Mouse (Mus musculus) hindbrain, embryonic 11.5 days (tissue): Measurements from ENCODE around the gene Fam227b. TPM values are rescaled to one million over a fixed set of nuclear protein-coding genes. Genes with fewer than 3 reads are reported as not detected.

Source experiments
- ATAC-seq: fragments of 200-750 bp; cut with Nextera tagmentation; 2 replicates; pipeline ENCODE4 v1.8.0; 2017; ENCODE audit warnings: mild to moderate bottlenecking, moderate TSS enrichment, moderate library complexity; ENCODE audit not compliant: low FRiP score
- DNase-seq: peaks from one replicate; pipeline ENCODE4 v3.0.0-alpha.2; 2015; ENCODE audit warnings: low spot score
- H3K27ac ChIP-seq: fragments of 300-500 bp; sonication (generic); 2 replicates; pipeline ENCODE4 v1.5.1; 2014; ENCODE audit warnings: mild to moderate bottlenecking, low read depth, low read length
- H3K27me3 ChIP-seq: fragments of 300-500 bp; sonication (generic); 2 replicates; pipeline ENCODE4 v1.6.1; 2014; ENCODE audit warnings: mild to moderate bottlenecking, low read length, moderate library complexity, mixed read lengths; ENCODE audit not compliant: control insufficient read depth, insufficient read depth
- H3K36me3 ChIP-seq: fragments of 300-500 bp; sonication (generic); 2 replicates; pipeline ENCODE4 v1.6.1; 2014; ENCODE audit warnings: mild to moderate bottlenecking, low read length, moderate library complexity, mixed read lengths; ENCODE audit not compliant: control insufficient read depth, insufficient read depth
- H3K4me1 ChIP-seq: fragments of 300-500 bp; sonication (generic); replicated peaks from 2 replicates; pipeline ENCODE4 v1.6.1; 2014; ENCODE audit warnings: low read length, mixed read lengths; ENCODE audit not compliant: control insufficient read depth, insufficient read depth
- H3K4me2 ChIP-seq: fragments of 300-500 bp; sonication (generic); replicated peaks from 2 replicates; pipeline ENCODE4 v1.6.1; 2014; ENCODE audit warnings: mild to moderate bottlenecking, low read depth, low read length
- H3K4me3 ChIP-seq: fragments of 300-500 bp; sonication (generic); 2 replicates; pipeline ENCODE4 v1.5.1; 2014; ENCODE audit warnings: low read depth, low read length
- H3K9ac ChIP-seq: fragments of 300-500 bp; sonication (generic); 2 replicates; pipeline ENCODE4 v1.6.1; 2014; ENCODE audit warnings: low read depth, low read length
- H3K9me3 ChIP-seq: fragments of 300-500 bp; sonication (generic); 2 replicates; pipeline ENCODE4 v1.6.1; 2016; ENCODE audit warnings: low read length; ENCODE audit not compliant: control insufficient read depth
- WGBS: fragments of 180-500 bp; shearing (Covaris S2); extraction: QIAGEN DNeasy Blood & Tissue Kit; methylation state at CpG from one replicate; pipeline ENCODE4 v1.1.7; 2014; 5-methylcytosine and 5-hydroxymethylcytosine counted together
- polyA plus RNA-seq: library from polyadenylated mRNA; unstranded; fragments of >200 nt; fragmentation: Nextera tagmentation; extraction: Ambion mirVana; gene quantifications from 2 replicates; pipeline ENCODE4 v1.2.1, GENCODE M21; 2014

The Fam227b gene
- polyA plus RNA-seq, 1 experiment from 2014 or later, result not detected

GRCm38 (mm10) chr2:126034379-126035005 is 117.3 kb downstream of the Fam227b start, which contains the start of gene Fgf7:
Gene Fgf7, plus strand, starts transcription at chr2:126034658.
- Histone ChIP-seq H3K27ac (no peak within 1 kb of the TSS), H3K4me3 (no peak within 1 kb of the TSS), H3K9ac (no peak within 1 kb of the TSS), H3K4me2 (no peak within 1 kb of the TSS), H3K36me3 (no peaks in the 10 kb centered on the region), H3K9me3 (no peaks in the 10 kb centered on the region), H3K4me1 (no peaks in the 10 kb centered on the region), H3K27me3 (no peaks in the 10 kb centered on the region)
- no peak for ATAC-seq
- DNase-seq, result peak; percentile 25
- WGBS, result 67% methylated on average over 15 of the region's 15 CpGs

GRCm38 (mm10) chr2:126033114-126033972 is 118.5 kb downstream of the Fam227b start:
- H3K9me3 ChIP-seq, result no peaks in the 10 kb centered on the region
- H3K4me1 ChIP-seq, result no peaks in the 10 kb centered on the region
- WGBS, result 84% methylated on average over 8 of the region's 8 CpGs
- H3K9ac ChIP-seq, result no peak overlapping the region
- no peak overlapping the region for H3K4me2 ChIP-seq
- H3K27me3 ChIP-seq, result no peaks in the 10 kb centered on the region
- no peak overlapping the region for H3K27ac ChIP-seq
- ATAC-seq (no peak), DNase-seq (peak; percentile 22)
- H3K4me3 ChIP-seq, result no peak overlapping the region
- no peaks in the 10 kb centered on the region for H3K36me3 ChIP-seq

- Histone ChIP-seq H3K27me3 (no peaks in the 10 kb centered on the region), H3K9me3 (no peaks in the 10 kb centered on the region), H3K36me3 (no peaks in the 10 kb centered on the region), H3K4me2 (no peak overlapping the region), H3K9ac (no peak overlapping the region), H3K4me3 (no peak overlapping the region), H3K4me1 (no peaks in the 10 kb centered on the region), H3K27ac (no peak overlapping the region)
- no peak for DNase-seq
- WGBS, result 73% methylated on average over 8 of the region's 8 CpGs
- no peak for ATAC-seq
Observed at GRCm38 (mm10) chr2:126031186-126031900, 120.5 kb downstream of the Fam227b start.

GRCm38 (mm10) chr2:126015763-126016473 is 135.9 kb downstream of the Fam227b start:
- ATAC-seq (no peak), DNase-seq (no peak)
- Histone ChIP-seq H3K9ac (no peak overlapping the region), H3K4me3 (no peak overlapping the region), H3K9me3 (no peaks in the 10 kb centered on the region), H3K27me3 (no peaks in the 10 kb centered on the region), H3K27ac (no peak overlapping the region), H3K4me1 (no peaks in the 10 kb centered on the region), H3K4me2 (no peak overlapping the region), H3K36me3 (no peaks in the 10 kb centered on the region)
- WGBS, result 52% methylated on average over 3 of the region's 3 CpGs

- H3K4me1 ChIP-seq, result no peaks in the 10 kb centered on the region
- no peak for DNase-seq
- no peak overlapping the region; the same call in 1 of the 2 replicates for H3K9ac ChIP-seq
- H3K27ac ChIP-seq, result no peak overlapping the region
- ATAC-seq, result 0 out of 2 replicates have a peak, but pooled peaks have one; percentile 30
- H3K27me3 ChIP-seq, result no peaks in the 10 kb centered on the region
- WGBS, result 48% methylated on average over 12 of the region's 12 CpGs
- no peak overlapping the region for H3K4me3 ChIP-seq
- no peaks in the 10 kb centered on the region for H3K36me3 ChIP-seq
- H3K9me3 ChIP-seq, result no peaks in the 10 kb centered on the region
- no peak overlapping the region for H3K4me2 ChIP-seq
Observed at GRCm38 (mm10) chr2:126014989-126015710, 136.7 kb downstream of the Fam227b start.

- Histone ChIP-seq H3K27me3 (no peaks in the 10 kb centered on the region), H3K27ac (no peak overlapping the region), H3K4me2 (no peak overlapping the region), H3K4me3 (no peak overlapping the region), H3K9ac (no peak overlapping the region), H3K4me1 (no peaks in the 10 kb centered on the region), H3K36me3 (no peaks in the 10 kb centered on the region), H3K9me3 (no peaks in the 10 kb centered on the region)
- ATAC-seq (no peak), DNase-seq (no peak)
- WGBS, result 63% methylated on average over 2 of the region's 2 CpGs
Observed at GRCm38 (mm10) chr2:126006742-126007141, 145.1 kb downstream of the Fam227b start.

- Histone ChIP-seq H3K9ac (no peak overlapping the region), H3K9me3 (no peaks in the 10 kb centered on the region), H3K27ac (no peak overlapping the region), H3K4me2 (no peak overlapping the region), H3K4me1 (no peaks in the 10 kb centered on the region), H3K27me3 (no peaks in the 10 kb centered on the region), H3K36me3 (no peaks in the 10 kb centered on the region), H3K4me3 (no peak overlapping the region)
- peak; percentile 54 for DNase-seq
- peak; percentile 65 for ATAC-seq
- 53% methylated on average over 3 of the region's 3 CpGs for WGBS
Observed at GRCm38 (mm10) chr2:126006088-126006487, 145.7 kb downstream of the Fam227b start.

GRCm38 (mm10) chr2:126002291-126002690 is 149.5 kb downstream of the Fam227b start:
- no peaks in the 10 kb centered on the region for H3K4me1 ChIP-seq
- H3K36me3 ChIP-seq, result no peaks in the 10 kb centered on the region
- WGBS, result 80% methylated on average over 5 of the region's 5 CpGs
- no peaks in the 10 kb centered on the region for H3K27me3 ChIP-seq
- H3K9me3 ChIP-seq, result no peaks in the 10 kb centered on the region
- DNase-seq (no peak), ATAC-seq (no peak)
- H3K9ac ChIP-seq, result no peak overlapping the region
- no peak overlapping the region for H3K4me2 ChIP-seq
- no peak overlapping the region for H3K27ac ChIP-seq
- no peak overlapping the region for H3K4me3 ChIP-seq
